7 mouse cellular contexts compared by ENCODE assay signal in genomic region chr7:73398806-73399442, GRCm38 (mm10). TPM values are rescaled to one million over a fixed set of nuclear protein-coding genes. Genes with fewer than 3 reads are reported as not detected.
A peak's percentile ranks its signal among the peaks of the same experiment; 100 is the strongest.
DNase-seq lines count a peak whose midpoint lies in the region; ATAC-seq and TF ChIP-seq lines count a peak whose summit lies in the region.

No protein-coding gene starts in this region.

- no peak overlapping the region; the same call in 1 of the 2 replicates for H3K9ac ChIP-seq in lung, embryonic 14.5 days
- peak overlapping the region; percentile 48 for H3K9ac ChIP-seq in forebrain, embryonic 16.5 days (replicated peaks; ENCODE audit: low read depth, low read length)
- no peak overlapping the region for H3K9ac ChIP-seq in liver, embryonic 12.5 days
- H3K9ac ChIP-seq in stomach, embryonic 16.5 days (ENCODE audit: low read length): peak overlapping the region; percentile 22

- DNase-seq in lung, embryonic 14.5 days: no peak
- DNase-seq in lung, postnatal 14 days: no peak
- no peak for DNase-seq in thymus, postnatal 14 days

- peak overlapping the region; percentile 24 for H3K4me3 ChIP-seq in lung, embryonic 14.5 days (ENCODE audit: low read depth, low read length)
- peak overlapping the region; percentile 39 for H3K4me3 ChIP-seq in forebrain, embryonic 16.5 days (replicated peaks; ENCODE audit: low read length)
- H3K4me3 ChIP-seq in liver, embryonic 12.5 days: peak overlapping the region; percentile 23; the same call in 1 of the 2 replicates
- H3K4me3 ChIP-seq in stomach, embryonic 16.5 days (replicated peaks; ENCODE audit: low read length): peak overlapping the region; percentile 20

- no peaks in the 10 kb centered on the region for H3K27me3 ChIP-seq in lung, embryonic 14.5 days (ENCODE audit: insufficient read depth, low read length)
- H3K27me3 ChIP-seq in forebrain, embryonic 16.5 days (replicated peaks; ENCODE audit: control insufficient read depth, insufficient read depth, low read length): no peaks in the 10 kb centered on the region
- peaks cover 82% of the 10 kb centered on the region for H3K27me3 ChIP-seq in liver, embryonic 12.5 days (replicated peaks)
- no peaks in the 10 kb centered on the region for H3K27me3 ChIP-seq in stomach, embryonic 16.5 days (ENCODE audit: control insufficient read depth, insufficient read depth, low read length)

- peak; percentile 26; the same call in 1 of the 2 replicates for ATAC-seq in lung, embryonic 14.5 days (ENCODE audit: insufficient read depth)
- no peak; the same call in 1 of the 2 replicates for ATAC-seq in forebrain, embryonic 16.5 days
- no peak for ATAC-seq in liver, embryonic 12.5 days
- ATAC-seq in stomach, embryonic 16.5 days (ENCODE audit: insufficient read depth, low FRiP score): no peak
- ATAC-seq in CD4-positive, CD25-positive, alpha-beta regulatory T cell, adult 4 months: no peak

- peak overlapping the region; percentile 40; the same call in 1 of the 2 replicates for H3K27ac ChIP-seq in lung, embryonic 14.5 days (ENCODE audit: low read depth)
- peak overlapping the region; percentile 66 for H3K27ac ChIP-seq in forebrain, embryonic 16.5 days (ENCODE audit: low read length)
- H3K27ac ChIP-seq in liver, embryonic 12.5 days: no peak overlapping the region
- peak overlapping the region; percentile 7 for H3K27ac ChIP-seq in stomach, embryonic 16.5 days (ENCODE audit: low read length)

- H3K4me1 ChIP-seq in lung, embryonic 14.5 days (ENCODE audit: insufficient read depth): peaks cover 24% of the 10 kb centered on the region
- peaks cover 41% of the 10 kb centered on the region for H3K4me1 ChIP-seq in forebrain, embryonic 16.5 days (replicated peaks; ENCODE audit: control insufficient read depth, insufficient read depth, low read length)
- peaks cover 13% of the 10 kb centered on the region for H3K4me1 ChIP-seq in liver, embryonic 12.5 days
- H3K4me1 ChIP-seq in stomach, embryonic 16.5 days (ENCODE audit: control insufficient read depth, insufficient read depth, low read length): peaks cover 38% of the 10 kb centered on the region

- H3K36me3 ChIP-seq in lung, embryonic 14.5 days (ENCODE audit: insufficient read depth): peaks cover 13% of the 10 kb centered on the region
- no peaks in the 10 kb centered on the region for H3K36me3 ChIP-seq in forebrain, embryonic 16.5 days (ENCODE audit: control insufficient read depth, insufficient read depth)
- no peaks in the 10 kb centered on the region for H3K36me3 ChIP-seq in liver, embryonic 12.5 days
- no peaks in the 10 kb centered on the region for H3K36me3 ChIP-seq in stomach, embryonic 16.5 days (ENCODE audit: control insufficient read depth, insufficient read depth, low read length)

- WGBS in lung, embryonic 14.5 days: 14% methylated on average over 19 of the region's 19 CpGs
- WGBS in forebrain, embryonic 16.5 days: 4% methylated on average over 19 of the region's 19 CpGs
- 6% methylated on average over 19 of the region's 19 CpGs for WGBS in liver, embryonic 12.5 days (ENCODE audit: insufficient replicate concordance)
- 18% methylated on average over 19 of the region's 19 CpGs for WGBS in stomach, embryonic 16.5 days

- no peaks in the 10 kb centered on the region for H3K9me3 ChIP-seq in lung, embryonic 14.5 days (ENCODE audit: low read depth, low read length)
- H3K9me3 ChIP-seq in forebrain, embryonic 16.5 days (ENCODE audit: control insufficient read depth, low read length): no peaks in the 10 kb centered on the region
- H3K9me3 ChIP-seq in liver, embryonic 12.5 days (replicated peaks): no peaks in the 10 kb centered on the region
- H3K9me3 ChIP-seq in stomach, embryonic 16.5 days (replicated peaks; ENCODE audit: control insufficient read depth, low read length): no peaks in the 10 kb centered on the region

- no peak for TF ChIP-seq CTCF in lung, embryonic 14.5 days (IDR thresholded peaks at IDR 0.05; ENCODE audit: low read depth)

- H3K4me2 ChIP-seq in lung, embryonic 14.5 days: peak overlapping the region; percentile 58
- peak overlapping the region; percentile 72 for H3K4me2 ChIP-seq in forebrain, embryonic 16.5 days (ENCODE audit: low read length)
- H3K4me2 ChIP-seq in liver, embryonic 12.5 days: peak overlapping the region; percentile 55
- H3K4me2 ChIP-seq in stomach, embryonic 16.5 days (ENCODE audit: low read depth, low read length): peak overlapping the region; percentile 45

RNA-seq across cellular contexts. Expression of gene Rgma, which starts 23.6 kb away (rescaled TPM):
- polyA plus RNA-seq in lung, embryonic 14.5 days (2014; fragmentation: Nextera tagmentation; extraction: Ambion mirVana): 19.0 and 22.8 TPM in 2 replicates
- polyA plus RNA-seq in forebrain, embryonic 16.5 days (2015; fragmentation: Nextera tagmentation; extraction: Ambion mirVana): 22.2 and 23.1 TPM in 2 replicates
- polyA plus RNA-seq in liver, embryonic 12.5 days (2016; fragmentation: Nextera tagmentation; extraction: Ambion mirVana): 0.55 and 0.89 TPM in 2 replicates
- 10.7 and 11.7 TPM in 2 replicates for polyA plus RNA-seq in stomach, embryonic 16.5 days (2015; fragmentation: Nextera tagmentation; extraction: Ambion mirVana)
- not detected for polyA plus RNA-seq in CD4-positive, CD25-positive, alpha-beta regulatory T cell, adult 4 months (2017; shearing (Covaris generic))

Comparison
In these comparisons a context has a peak if more than half of its experiments do, and no peak if none do; other contexts are left out.
1. H3K9ac ChIP-seq: peak in forebrain, embryonic 16.5 days (single experiment) and stomach, embryonic 16.5 days (single experiment); none in lung, embryonic 14.5 days (single experiment) and liver, embryonic 12.5 days (single experiment).
2. Peak in every context shown above with its lines, with median percentiles within 50 percentile points of each other: H3K4me2 ChIP-seq and H3K4me3 ChIP-seq.